Mouse (Mus musculus) MEL (cell line): ENCODE results near the gene Mdk. TPM values are rescaled to one million over a fixed set of nuclear protein-coding genes. Genes with fewer than 3 reads are reported as not detected.

Experiments
- DNase-seq: peaks from one replicate; pipeline ENCODE4 v3.0.0; 2011; ENCODE audit warnings: low read depth, low spot score
- H3K27ac ChIP-seq: 2 replicates; pipeline ENCODE4 v1.5.1; 2012; ENCODE audit warnings: low read depth, mild to moderate bottlenecking, control low read depth, low read length, moderate library complexity; ENCODE audit not compliant: control insufficient read depth
- H3K27me3 ChIP-seq, 2 experiments: fragments of 150-350 bp in 1 of 2; sonication (generic) in 1 of 2; 2 replicates each; pipeline ENCODE4 v1.6.1; 2012; ENCODE audit warnings: low read length in 2 of 2, mild to moderate bottlenecking in 2 of 2, improper control_type of control experiment in 1 of 2, moderate library complexity in 1 of 2; ENCODE audit not compliant: insufficient read depth in 2 of 2, control insufficient read depth in 1 of 2
- H3K36me3 ChIP-seq, 2 experiments: 2 replicates each; pipeline ENCODE4 v1.6.1; 2012 to 2014; ENCODE audit warnings: low read length in 2 of 2, improper control_type of control experiment in 1 of 2, inconsistent platforms in 1 of 2, mild to moderate bottlenecking in 1 of 2; ENCODE audit not compliant: insufficient read depth in 2 of 2, control insufficient read depth in 1 of 2
- H3K4me1 ChIP-seq, 2 experiments: fragments of 150-350 bp in 1 of 2; sonication (generic) in 1 of 2; 2 replicates each; pipeline ENCODE4 v1.6.1; 2012; ENCODE audit warnings: low read length in 2 of 2, improper control_type of control experiment in 1 of 2, mild to moderate bottlenecking in 1 of 2; ENCODE audit not compliant: insufficient read depth in 2 of 2, control insufficient read depth in 1 of 2
- H3K4me3 ChIP-seq, 2 experiments: fragments of 150-350 bp in 1 of 2; sonication (generic) in 1 of 2; 2 replicates each; pipeline ENCODE4 v1.5.1; 2012; ENCODE audit warnings: low read depth in 2 of 2, low read length in 2 of 2, mild to moderate bottlenecking in 2 of 2, moderate library complexity in 2 of 2, control low read depth in 1 of 2, improper control_type of control experiment in 1 of 2; ENCODE audit not compliant: control insufficient read depth in 1 of 2, insufficient read depth in 1 of 2
- H3K79me2 ChIP-seq: 2 replicates; pipeline ENCODE4 v1.6.1; 2012; ENCODE audit warnings: mild to moderate bottlenecking, low read length, moderate library complexity; ENCODE audit not compliant: control insufficient read depth, poor library complexity, insufficient read depth
- H3K9ac ChIP-seq: 2 replicates; pipeline ENCODE4 v1.6.1; 2012; ENCODE audit warnings: low read depth, mild to moderate bottlenecking, control low read depth, low read length, moderate library complexity; ENCODE audit not compliant: control insufficient read depth, poor library complexity, severe bottlenecking
- H3K9me3 ChIP-seq: fragments of 150-350 bp; sonication (generic); replicated peaks from 2 replicates; pipeline ENCODE4 v1.6.1; 2012; ENCODE audit warnings: mild to moderate bottlenecking, low read length, improper control_type of control experiment, moderate library complexity; ENCODE audit not compliant: insufficient read depth
- CTCF ChIP-seq, 3 experiments: IDR thresholded peaks in 2 of 3; conservative IDR thresholded peaks in 1 of 3; 2 replicates each; pipeline ENCODE4 v1.5.1; 2011 to 2012; ENCODE audit warnings: low read length in 3 of 3, low read depth in 2 of 3, mild to moderate bottlenecking in 2 of 3, improper control_type of control experiment in 1 of 3, inconsistent platforms in 1 of 3, mixed read lengths in 1 of 3, moderate library complexity in 1 of 3; ENCODE audit not compliant: control insufficient read depth in 1 of 3, insufficient read depth in 1 of 3, poor library complexity in 1 of 3, severe bottlenecking in 1 of 3
- HCFC1 ChIP-seq: IDR thresholded peaks from 2 replicates; pipeline ENCODE4 v1.6.1; 2012; ENCODE audit warnings: low read depth, mild to moderate bottlenecking, inconsistent platforms, low read length, improper control_type of control experiment, moderate library complexity
- MAX ChIP-seq: IDR thresholded peaks from 2 replicates; pipeline ENCODE4 v1.6.1; 2011; ENCODE audit warnings: low read length, improper control_type of control experiment
- MAZ ChIP-seq: IDR thresholded peaks from 2 replicates; pipeline ENCODE4 v1.6.1; 2012; ENCODE audit warnings: low read depth, mild to moderate bottlenecking, inconsistent platforms, low read length, improper control_type of control experiment
- MEF2A ChIP-seq: IDR thresholded peaks from 2 replicates; pipeline ENCODE4 v1.6.1; 2014; ENCODE audit warnings: low read depth, mild to moderate bottlenecking, inconsistent platforms, low read length, improper control_type of control experiment; ENCODE audit not compliant: poor library complexity, insufficient replicate concordance, severe bottlenecking; ENCODE audit errors: extremely low read depth
- MXI1 ChIP-seq: IDR thresholded peaks from 2 replicates; pipeline ENCODE4 v1.6.1; 2011; ENCODE audit warnings: mild to moderate bottlenecking, low read depth, low read length, improper control_type of control experiment
- NELFE ChIP-seq: IDR thresholded peaks from 2 replicates; pipeline ENCODE4 v1.6.1; 2011; ENCODE audit warnings: low read depth, low read length, improper control_type of control experiment
- POLR2A ChIP-seq, 2 experiments: IDR thresholded peaks; 2 replicates each; pipeline ENCODE4 v1.6.1; 2011 to 2012; ENCODE audit warnings: low read length in 2 of 2, mild to moderate bottlenecking in 2 of 2, control low read depth in 1 of 2, improper control_type of control experiment in 1 of 2, low read depth in 1 of 2, moderate library complexity in 1 of 2; ENCODE audit not compliant: control insufficient read depth in 1 of 2, insufficient read depth in 1 of 2, poor library complexity in 1 of 2
- TCF12 ChIP-seq: IDR thresholded peaks from 2 replicates; pipeline ENCODE4 v1.6.1; 2014; ENCODE audit warnings: low read depth, mild to moderate bottlenecking, inconsistent platforms, low read length, improper control_type of control experiment, moderate library complexity
- polyA plus RNA-seq, 2 experiments: library from polyadenylated mRNA; stranded (reverse) in 1 of 2; unstranded in 1 of 2; fragments of >175 nt in 1 of 2; fragments of >200 nt in 1 of 2; gene quantifications; 2 replicates each; pipeline versions ENCODE4 v1.2.1 to v1.2.4; 2012; ENCODE audit warnings: low replicate concordance in 2 of 2, low read depth in 1 of 2; ENCODE audit not compliant: insufficient read length in 2 of 2, insufficient read depth in 1 of 2, missing spikeins in 1 of 2
- total RNA-seq: library from RNA; depleted of rRNA; stranded (reverse); fragments of 300-350 nt; gene quantifications from 2 replicates; pipeline ENCODE4 v1.2.3, GENCODE M21; 2012

Mdk gene
- total and polyA plus RNA-seq, 3 experiments = 0.19 to 3.4 TPM; not detected in 1

GRCm38 (mm10) chr2:91947397-91948150 is 15.5 kb upstream of the Mdk start:
- Histone ChIP-seq H3K9ac (peak overlapping the region; percentile 71), H3K4me3 (peak overlapping the region; percentile 35 to 61)
- peak; percentile 57 for DNase-seq

GRCm38 (mm10) chr2:91946836-91947235 is 14.7 kb upstream of the Mdk start:
- H3K27ac ChIP-seq = no peak overlapping the region
- H3K79me2 ChIP-seq = peaks cover 42% of the 10 kb centered on the region
- peaks cover 5 to 23% of the 10 kb centered on the region in 2 experiments for H3K36me3 ChIP-seq

More at GRCm38 (mm10) chr2:91947397-91948150, 15.5 kb upstream of the Mdk start:
- H3K9me3 ChIP-seq = no peaks in the 10 kb centered on the region
- no peaks in the 10 kb centered on the region for H3K27me3 ChIP-seq
- peaks cover 2 to 23% of the 10 kb centered on the region in 2 experiments; a peak in 3 of 4 replicates for H3K36me3 ChIP-seq
- peaks cover 15 to 41% of the 10 kb centered on the region in 2 experiments; a peak in 3 of 4 replicates for H3K4me1 ChIP-seq
- peak overlapping the region; percentile 94 for H3K27ac ChIP-seq
- peak; percentile 55; the same call in 1 of the 2 replicates for TF ChIP-seq MXI1
- no peak for TF ChIP-seq HCFC1
- peak; percentile 48; the same call in 1 of the 2 replicates for TF ChIP-seq MAX
- H3K79me2 ChIP-seq = peaks cover 43% of the 10 kb centered on the region

DNA sequence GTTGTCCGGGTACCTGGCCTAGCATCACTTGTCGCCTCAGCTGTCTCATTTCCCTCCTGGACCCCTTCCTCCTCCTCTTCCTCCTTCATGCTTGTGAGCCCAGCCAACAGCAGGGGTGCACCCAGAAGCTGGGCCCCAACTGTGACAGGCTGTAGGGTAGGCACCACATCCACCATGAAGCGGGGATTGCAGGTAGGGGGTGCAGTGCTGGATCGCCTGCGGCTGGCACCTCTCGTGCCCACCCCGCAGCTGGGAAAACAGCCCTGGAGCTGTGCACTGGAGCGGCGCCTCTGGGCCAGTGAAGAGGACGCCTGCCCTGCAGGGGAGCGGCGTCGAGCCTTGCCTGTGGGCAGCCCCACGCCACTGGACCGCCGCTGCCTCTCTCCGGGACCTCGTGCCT is 13.4 kb upstream of the Mdk start, which contains the start of gene Gm9821:
TSS of gene Gm9821 (plus strand) at position 221 of the 400 bp plus-strand sequence.
- no peak within 1 kb of the TSS for H3K27ac ChIP-seq

More at GRCm38 (mm10) chr2:91946836-91947235, 14.7 kb upstream of the Mdk start:
- Histone ChIP-seq H3K9ac (no peak overlapping the region), H3K4me3 (no peak overlapping the region), H3K9me3 (no peaks in the 10 kb centered on the region), H3K27me3 (no peaks in the 10 kb centered on the region), H3K4me1 (peaks cover 15 to 38% of the 10 kb centered on the region in 2 experiments; a peak in 3 of 4 replicates)
- DNase-seq = no peak
- TF ChIP-seq POLR2A (IDR thresholded peaks at IDR 0.05; ENCODE audit: control insufficient read depth in 1 of 2, insufficient read depth in 1 of 2, low read depth in 1 of 2, low read length in 2 of 2, poor library complexity in 1 of 2) (no peak), NELFE (no peak)

More for the DNA sequence above, 13.4 kb upstream of the Mdk start, which contains the start of gene Gm9821:
- peaks cover 38% of the 10 kb centered on the region for H3K79me2 ChIP-seq
- no peaks in the 10 kb centered on the region for H3K9me3 ChIP-seq
- peaks cover 5 to 19% of the 10 kb centered on the region in 2 experiments for H3K36me3 ChIP-seq
- no peaks in the 10 kb centered on the region for H3K27me3 ChIP-seq
- DNase-seq = no peak
- no peak within 1 kb of the TSS for H3K4me3 ChIP-seq
- H3K9ac ChIP-seq = no peak within 1 kb of the TSS
- TF ChIP-seq MAZ = no peak
- TF ChIP-seq CTCF (IDR thresholded peaks at IDR 0.05 in 2 of 3, conservative IDR thresholded peaks at IDR 0.05 in 1 of 3; ENCODE audit: control insufficient read depth in 1 of 3, insufficient read depth in 1 of 3, low read depth in 2 of 3, low read length in 3 of 3, poor library complexity in 1 of 3, severe bottlenecking in 1 of 3) = no peak
- no peak for TF ChIP-seq MEF2A
- no peak for TF ChIP-seq TCF12
- H3K4me1 ChIP-seq = peaks cover 7 to 27% of the 10 kb centered on the region in 2 experiments; a peak in 3 of 4 replicates
